Mouse (Mus musculus): Measurements from ENCODE around the gene Lacc1. TPM values are rescaled to one million over a fixed set of nuclear protein-coding genes. Genes with fewer than 3 reads are reported as not detected.
"Not testable (repeated sequence)": the region's sequence is repeated elsewhere in the genome, so short reads cannot be mapped to it uniquely, and the experiment has no call there.

Gene Lacc1
- polyA plus RNA-seq, 1 experiment from 2014 or later, result 3.7 TPM

GRCm38 (mm10) chr14:77033391-77033790 is 3.3 kb downstream of the Lacc1 start:
- Histone ChIP-seq H3K4me1 (ENCODE audit: control insufficient read depth, insufficient read depth, low read length) (no peaks in the 10 kb centered on the region), H3K4me2 (ENCODE audit: low read depth, severe bottlenecking) (no peak overlapping the region), H3K27ac (replicated peaks; ENCODE audit: low read depth, low read length) (no peak overlapping the region), H3K9me3 (ENCODE audit: control insufficient read depth, low read length) (no peaks in the 10 kb centered on the region), H3K27me3 (ENCODE audit: control insufficient read depth, insufficient read depth, low read length) (no peaks in the 10 kb centered on the region), H3K36me3 (ENCODE audit: control insufficient read depth, insufficient read depth, low read length) (no peaks in the 10 kb centered on the region), H3K9ac (ENCODE audit: low read length) (no peak overlapping the region), H3K4me3 (ENCODE audit: low read depth, low read length) (no peak overlapping the region)
- ATAC-seq (ENCODE audit: insufficient number of reproducible peaks, low FRiP score, low TSS enrichment, low read depth), result no peak
- WGBS, result 95% methylated on average over 3 of the region's 3 CpGs
- DNase-seq (ENCODE audit: low spot score), result no peak

- Histone ChIP-seq H3K9ac (ENCODE audit: low read length) (no peak overlapping the region), H3K36me3 (ENCODE audit: control insufficient read depth, insufficient read depth, low read length) (no peaks in the 10 kb centered on the region), H3K4me2 (ENCODE audit: low read depth, severe bottlenecking) (no peak overlapping the region), H3K9me3 (ENCODE audit: control insufficient read depth, low read length) (no peaks in the 10 kb centered on the region), H3K27me3 (ENCODE audit: control insufficient read depth, insufficient read depth, low read length) (no peaks in the 10 kb centered on the region), H3K4me1 (ENCODE audit: control insufficient read depth, insufficient read depth, low read length) (no peaks in the 10 kb centered on the region), H3K27ac (replicated peaks; ENCODE audit: low read depth, low read length) (no peak overlapping the region), H3K4me3 (ENCODE audit: low read depth, low read length) (no peak overlapping the region)
- ATAC-seq (ENCODE audit: insufficient number of reproducible peaks, low FRiP score, low TSS enrichment, low read depth) (no peak), DNase-seq (ENCODE audit: low spot score) (no peak)
- 89% methylated on average over 5 of the region's 5 CpGs for WGBS
These were observed 4.3 kb downstream of the Lacc1 start for GRCm38 (mm10) chr14:77032433-77032832.

- H3K4me1 ChIP-seq (ENCODE audit: control insufficient read depth, insufficient read depth, low read length), result no peaks in the 10 kb centered on the region
- H3K9ac ChIP-seq (ENCODE audit: low read length), result no peak overlapping the region
- H3K36me3 ChIP-seq (ENCODE audit: control insufficient read depth, insufficient read depth, low read length), result no peaks in the 10 kb centered on the region
- H3K4me2 ChIP-seq (ENCODE audit: low read depth, severe bottlenecking), result no peak overlapping the region
- no peaks in the 10 kb centered on the region for H3K9me3 ChIP-seq (ENCODE audit: control insufficient read depth, low read length)
- no peaks in the 10 kb centered on the region for H3K27me3 ChIP-seq (ENCODE audit: control insufficient read depth, insufficient read depth, low read length)
- ATAC-seq (ENCODE audit: insufficient number of reproducible peaks, low FRiP score, low TSS enrichment, low read depth) (no peak), DNase-seq (ENCODE audit: low spot score) (no peak)
- H3K27ac ChIP-seq (replicated peaks; ENCODE audit: low read depth, low read length), result no peak overlapping the region
- H3K4me3 ChIP-seq (ENCODE audit: low read depth, low read length), result no peak overlapping the region
- 89% methylated on average over 5 of the region's 5 CpGs for WGBS
These were observed 5.9 kb downstream of the Lacc1 start for GRCm38 (mm10) chr14:77030808-77031207.

- H3K4me2 ChIP-seq (ENCODE audit: low read depth, severe bottlenecking), result no peak overlapping the region
- no peaks in the 10 kb centered on the region for H3K9me3 ChIP-seq (ENCODE audit: control insufficient read depth, low read length)
- no peak for DNase-seq (ENCODE audit: low spot score)
- no peak overlapping the region for H3K9ac ChIP-seq (ENCODE audit: low read length)
- H3K27me3 ChIP-seq (ENCODE audit: control insufficient read depth, insufficient read depth, low read length), result no peaks in the 10 kb centered on the region
- 73% methylated on average over 5 of the region's 5 CpGs for WGBS
- ATAC-seq (ENCODE audit: insufficient number of reproducible peaks, low FRiP score, low TSS enrichment, low read depth), result no peak
- H3K4me1 ChIP-seq (ENCODE audit: control insufficient read depth, insufficient read depth, low read length), result no peaks in the 10 kb centered on the region
- H3K4me3 ChIP-seq (ENCODE audit: low read depth, low read length), result no peak overlapping the region
- H3K27ac ChIP-seq (replicated peaks; ENCODE audit: low read depth, low read length), result no peak overlapping the region
- no peaks in the 10 kb centered on the region for H3K36me3 ChIP-seq (ENCODE audit: control insufficient read depth, insufficient read depth, low read length)
These were observed 7.2 kb downstream of the Lacc1 start for GRCm38 (mm10) chr14:77029319-77030054.

- Histone ChIP-seq H3K9ac (ENCODE audit: low read length) (no peak overlapping the region), H3K4me1 (ENCODE audit: control insufficient read depth, insufficient read depth, low read length) (no peaks in the 10 kb centered on the region), H3K36me3 (ENCODE audit: control insufficient read depth, insufficient read depth, low read length) (no peaks in the 10 kb centered on the region), H3K27me3 (ENCODE audit: control insufficient read depth, insufficient read depth, low read length) (no peaks in the 10 kb centered on the region), H3K4me2 (ENCODE audit: low read depth, severe bottlenecking) (no peak overlapping the region), H3K9me3 (ENCODE audit: control insufficient read depth, low read length) (no peaks in the 10 kb centered on the region), H3K4me3 (ENCODE audit: low read depth, low read length) (no peak overlapping the region), H3K27ac (replicated peaks; ENCODE audit: low read depth, low read length) (no peak overlapping the region)
- ATAC-seq (ENCODE audit: insufficient number of reproducible peaks, low FRiP score, low TSS enrichment, low read depth), result no peak
- DNase-seq (ENCODE audit: low spot score), result no peak
- WGBS, result 86% methylated on average over 3 of the region's 3 CpGs
These were observed 12.2 kb downstream of the Lacc1 start for GRCm38 (mm10) chr14:77024499-77024898.

- Histone ChIP-seq H3K9me3 (ENCODE audit: control insufficient read depth, low read length) (no peaks in the 10 kb centered on the region), H3K9ac (ENCODE audit: low read length) (no peak overlapping the region), H3K27me3 (ENCODE audit: control insufficient read depth, insufficient read depth, low read length) (no peaks in the 10 kb centered on the region), H3K27ac (replicated peaks; ENCODE audit: low read depth, low read length) (no peak overlapping the region), H3K4me1 (ENCODE audit: control insufficient read depth, insufficient read depth, low read length) (no peaks in the 10 kb centered on the region), H3K36me3 (ENCODE audit: control insufficient read depth, insufficient read depth, low read length) (no peaks in the 10 kb centered on the region), H3K4me2 (ENCODE audit: low read depth, severe bottlenecking) (no peak overlapping the region), H3K4me3 (ENCODE audit: low read depth, low read length) (no peak overlapping the region)
- no peak for DNase-seq (ENCODE audit: low spot score)
- 79% methylated on average over 6 of the region's 6 CpGs for WGBS
- ATAC-seq (ENCODE audit: insufficient number of reproducible peaks, low FRiP score, low TSS enrichment, low read depth), result no peak
These were observed 19.5 kb downstream of the Lacc1 start for GRCm38 (mm10) chr14:77017211-77017610.

- H3K27me3 ChIP-seq (ENCODE audit: control insufficient read depth, insufficient read depth, low read length); H3K4me3 ChIP-seq (ENCODE audit: low read depth, low read length); DNase-seq (ENCODE audit: low spot score); H3K9me3 ChIP-seq (ENCODE audit: control insufficient read depth, low read length); H3K9ac ChIP-seq (ENCODE audit: low read length); H3K36me3 ChIP-seq (ENCODE audit: control insufficient read depth, insufficient read depth, low read length); H3K4me2 ChIP-seq (ENCODE audit: low read depth, severe bottlenecking); H3K4me1 ChIP-seq (ENCODE audit: control insufficient read depth, insufficient read depth, low read length); ATAC-seq (ENCODE audit: insufficient number of reproducible peaks, low FRiP score, low TSS enrichment, low read depth); H3K27ac ChIP-seq (replicated peaks; ENCODE audit: low read depth, low read length): not testable (repeated sequence)
- WGBS, result 46% methylated on average over 12 of the region's 12 CpGs
These were observed 19.9 kb downstream of the Lacc1 start for GRCm38 (mm10) chr14:77016783-77017182.

GRCm38 (mm10) chr14:77011804-77012203 is 24.9 kb downstream of the Lacc1 start:
- no peak for ATAC-seq (ENCODE audit: insufficient number of reproducible peaks, low FRiP score, low TSS enrichment, low read depth)
- no peaks in the 10 kb centered on the region for H3K9me3 ChIP-seq (ENCODE audit: control insufficient read depth, low read length)
- WGBS, result 4% methylated on average over 3 of the region's 3 CpGs

GRCm38 (mm10) chr14:77008238-77008637 is 28.5 kb downstream of the Lacc1 start:
- H3K36me3 ChIP-seq (ENCODE audit: control insufficient read depth, insufficient read depth, low read length), result no peaks in the 10 kb centered on the region
- no peak for ATAC-seq (ENCODE audit: insufficient number of reproducible peaks, low FRiP score, low TSS enrichment, low read depth)
- 25% methylated on average over 3 of the region's 3 CpGs for WGBS
- no peak overlapping the region for H3K9ac ChIP-seq (ENCODE audit: low read length)
- no peak overlapping the region for H3K27ac ChIP-seq (replicated peaks; ENCODE audit: low read depth, low read length)
- H3K4me3 ChIP-seq (ENCODE audit: low read depth, low read length), result no peak overlapping the region
- peak; percentile 81 for DNase-seq (ENCODE audit: low spot score)
- H3K4me1 ChIP-seq (ENCODE audit: control insufficient read depth, insufficient read depth, low read length), result no peaks in the 10 kb centered on the region
- H3K4me2 ChIP-seq (ENCODE audit: low read depth, severe bottlenecking), result no peak overlapping the region
- H3K9me3 ChIP-seq (ENCODE audit: control insufficient read depth, low read length), result no peaks in the 10 kb centered on the region
- no peaks in the 10 kb centered on the region for H3K27me3 ChIP-seq (ENCODE audit: control insufficient read depth, insufficient read depth, low read length)

More at GRCm38 (mm10) chr14:77011804-77012203, 24.9 kb downstream of the Lacc1 start:
- no peak overlapping the region for H3K27ac ChIP-seq (replicated peaks; ENCODE audit: low read depth, low read length)
- no peak overlapping the region for H3K4me2 ChIP-seq (ENCODE audit: low read depth, severe bottlenecking)
- no peaks in the 10 kb centered on the region for H3K4me1 ChIP-seq (ENCODE audit: control insufficient read depth, insufficient read depth, low read length)
- peak; percentile 85 for DNase-seq (ENCODE audit: low spot score)
- no peak overlapping the region for H3K4me3 ChIP-seq (ENCODE audit: low read depth, low read length)
- H3K9ac ChIP-seq (ENCODE audit: low read length), result no peak overlapping the region
- no peaks in the 10 kb centered on the region for H3K36me3 ChIP-seq (ENCODE audit: control insufficient read depth, insufficient read depth, low read length)
- no peaks in the 10 kb centered on the region for H3K27me3 ChIP-seq (ENCODE audit: control insufficient read depth, insufficient read depth, low read length)

Data from limb, embryonic 11.5 days (tissue).